Mouse (Mus musculus) megakaryocyte-erythroid progenitor cell, adult 5-6 weeks (primary cell): ENCODE results near the gene Angptl4. TPM values are rescaled to one million over a fixed set of nuclear protein-coding genes. Genes with fewer than 3 reads are reported as not detected.

Experiments used
- ATAC-seq: replicated peaks from 2 replicates; pipeline ENCODE4 v1.8.0; 2016; ENCODE audit warnings: mild to moderate bottlenecking, inconsistent platforms; ENCODE audit not compliant: severe bottlenecking, poor library complexity, low FRiP score, low TSS enrichment
- total RNA-seq, 2 experiments: library from RNA; stranded (forward) in 1 of 2; stranded (reverse) in 1 of 2; fragments of 200-1000, 215-1000 nt in 1 of 2; fragments of >200 nt in 1 of 2; fragmentation: Nextera tagmentation in 1 of 2; gene quantifications; 2 replicates each; pipeline ENCODE4 v1.2.3; 2014 to 2017

The Angptl4 gene
- total RNA-seq, 2 experiments from 2014 or later, result 14.9 to 17.1 TPM

- ATAC-seq, result no peak
Measured at GRCm38 (mm10) chr17:33807181-33807888, 25.7 kb upstream of the Angptl4 start.

GRCm38 (mm10) chr17:33804745-33805144 is 23.1 kb upstream of the Angptl4 start:
- no peak for ATAC-seq

GRCm38 (mm10) chr17:33804205-33804604 is 22.6 kb upstream of the Angptl4 start:
- peak; percentile 63; the same call in 1 of the 2 replicates for ATAC-seq

- ATAC-seq, result peak; percentile 26; the same call in 1 of the 2 replicates
Measured at GRCm38 (mm10) chr17:33802221-33802620, 20.6 kb upstream of the Angptl4 start.

GRCm38 (mm10) chr17:33799277-33799676 is 17.6 kb upstream of the Angptl4 start:
- ATAC-seq, result no peak

GRCm38 (mm10) chr17:33798306-33798705 is 16.7 kb upstream of the Angptl4 start:
- ATAC-seq, result no peak

- no peak for ATAC-seq
Measured at GRCm38 (mm10) chr17:33788732-33789131, 7.1 kb upstream of the Angptl4 start.

GRCm38 (mm10) chr17:33786375-33786774 is 4.7 kb upstream of the Angptl4 start:
- ATAC-seq, result no peak

GRCm38 (mm10) chr17:33784939-33785338 is 3.3 kb upstream of the Angptl4 start:
- ATAC-seq, result no peak

GRCm38 (mm10) chr17:33783408-33783807 is 1.8 kb upstream of the Angptl4 start:
- ATAC-seq, result no peak

- ATAC-seq, result no peak
Measured at GRCm38 (mm10) chr17:33782067-33782466, 437 bp upstream of the Angptl4 start.

- no peak for ATAC-seq
Measured at GRCm38 (mm10) chr17:33780431-33780830, 1.2 kb downstream of the Angptl4 start.

- ATAC-seq, result no peak
Measured at GRCm38 (mm10) chr17:33779967-33780295, 1.7 kb downstream of the Angptl4 start.

GRCm38 (mm10) chr17:33779271-33779966 is 2.2 kb downstream of the Angptl4 start:
- no peak for ATAC-seq

GRCm38 (mm10) chr17:33775287-33775686 is 6.3 kb downstream of the Angptl4 start:
- no peak for ATAC-seq

GRCm38 (mm10) chr17:33774573-33775155 is 7.0 kb downstream of the Angptl4 start:
- ATAC-seq, result no peak

- no peak for ATAC-seq
Measured at GRCm38 (mm10) chr17:33773871-33774572, 7.6 kb downstream of the Angptl4 start.

- no peak for ATAC-seq
Measured at GRCm38 (mm10) chr17:33773426-33773825, 8.2 kb downstream of the Angptl4 start.

GRCm38 (mm10) chr17:33771617-33772016 is 10.0 kb downstream of the Angptl4 start:
- no peak for ATAC-seq

GRCm38 (mm10) chr17:33766389-33766788 is 15.2 kb downstream of the Angptl4 start:
- ATAC-seq, result no peak
